Mouse (Mus musculus) granulocyte monocyte progenitor cell, adult 5-6 weeks (primary cell): ENCODE data around the gene Cux1. TPM values are rescaled to one million over a fixed set of nuclear protein-coding genes. Genes with fewer than 3 reads are reported as not detected.

Experiments used
- ATAC-seq: replicated peaks from 2 replicates; pipeline ENCODE4 v1.8.0; 2016; ENCODE audit warnings: mild to moderate bottlenecking, moderate TSS enrichment, inconsistent platforms; ENCODE audit not compliant: poor library complexity, severe bottlenecking
- total RNA-seq, 2 experiments: library from RNA; stranded (forward) in 1 of 2; stranded (reverse) in 1 of 2; fragments of 200-712, 200-1000 nt in 1 of 2; fragments of >200 nt in 1 of 2; fragmentation: Nextera tagmentation in 1 of 2; gene quantifications; 2 replicates each; pipeline ENCODE4 v1.2.3; 2014 to 2017

Cux1 gene
- total RNA-seq, 2 experiments from 2014 or later = 94.1 to 109 TPM

- no peak for ATAC-seq
Measured at GRCm38 (mm10) chr5:136396256-136396655, 171.0 kb downstream of the Cux1 start.

DNA sequence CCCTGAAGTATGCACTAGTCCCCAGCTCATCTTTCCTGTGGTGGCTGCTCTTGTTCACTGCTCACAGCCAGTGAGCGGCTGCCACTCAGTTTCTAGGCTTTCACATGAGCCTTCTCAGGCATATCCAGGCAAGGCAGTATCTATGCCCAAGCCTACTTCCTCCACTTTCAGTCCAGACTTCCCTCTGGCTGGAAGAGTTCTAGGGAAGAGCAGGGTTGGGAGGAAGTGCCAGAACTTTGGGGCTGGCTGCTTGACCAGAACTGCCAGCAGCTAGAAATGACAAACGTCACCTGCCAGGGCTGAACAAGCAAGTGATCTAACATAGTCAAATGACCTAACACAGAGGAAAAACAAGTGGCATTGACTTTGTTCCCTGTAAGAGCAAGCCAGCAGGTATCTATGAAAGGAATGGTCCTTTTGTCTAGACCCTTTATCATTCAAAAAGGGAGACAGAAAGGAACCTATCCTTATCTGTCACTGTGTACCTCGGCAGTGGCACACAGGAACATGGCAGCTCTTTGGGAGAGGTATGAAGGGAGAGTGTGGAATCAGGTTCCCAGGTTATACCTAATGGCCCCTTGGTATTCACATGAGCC lies 171.6 kb downstream of the Cux1 start:
- ATAC-seq = no peak

DNA sequence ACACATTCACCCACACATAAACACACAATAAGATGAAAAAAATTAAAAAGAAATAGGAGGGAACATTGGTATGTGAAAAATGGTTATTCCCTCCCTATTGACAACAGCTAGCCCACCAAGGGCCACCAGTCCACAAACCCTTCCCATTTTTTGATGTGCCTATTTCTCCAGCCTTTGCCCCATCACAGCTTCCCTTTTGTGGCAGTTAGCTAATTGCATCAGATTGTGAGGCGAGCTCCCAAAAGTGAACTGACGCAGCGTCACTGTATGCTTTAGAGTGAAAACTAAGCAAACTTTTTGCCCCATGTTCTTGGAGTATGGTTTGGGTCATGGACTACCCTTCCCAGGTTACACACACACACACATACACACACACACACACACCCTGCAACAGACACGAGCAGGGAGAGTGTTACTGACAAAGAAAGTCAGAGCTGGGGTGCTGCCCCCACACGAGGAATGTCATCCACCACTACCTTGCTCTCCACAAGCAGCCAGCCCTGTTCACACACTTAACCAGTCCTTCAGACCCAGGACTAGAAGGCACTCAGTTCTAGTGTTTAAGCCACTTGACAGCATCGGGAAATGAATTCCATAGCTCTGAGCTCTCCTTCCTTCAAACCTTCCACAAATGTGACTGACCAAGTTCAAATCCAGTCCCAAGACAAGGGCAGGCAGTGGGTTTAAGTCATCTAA lies 172.6 kb downstream of the Cux1 start:
- ATAC-seq = peak; percentile 75

- ATAC-seq = no peak
Measured at GRCm38 (mm10) chr5:136393621-136394020, 173.7 kb downstream of the Cux1 start.

DNA sequence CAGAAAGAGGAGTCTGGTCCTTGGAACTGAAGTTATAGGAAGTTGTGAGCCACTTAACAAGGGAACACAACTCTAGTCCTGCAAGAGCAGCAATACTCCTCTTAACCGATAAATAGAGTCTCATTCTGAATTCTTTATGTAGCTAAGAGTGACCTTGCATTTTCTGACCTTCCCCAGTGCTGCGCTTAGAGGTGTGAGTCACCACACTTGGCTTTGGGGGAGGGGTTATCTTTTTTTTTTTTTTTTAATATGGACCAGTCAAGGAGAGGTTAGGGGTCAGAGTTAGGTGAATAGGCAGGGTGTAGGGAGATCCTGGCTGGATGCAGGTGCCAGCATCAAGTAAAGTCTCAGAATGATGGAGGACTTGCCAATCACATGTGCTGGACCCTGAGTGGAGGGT lies 180.5 kb downstream of the Cux1 start:
- ATAC-seq = no peak

DNA sequence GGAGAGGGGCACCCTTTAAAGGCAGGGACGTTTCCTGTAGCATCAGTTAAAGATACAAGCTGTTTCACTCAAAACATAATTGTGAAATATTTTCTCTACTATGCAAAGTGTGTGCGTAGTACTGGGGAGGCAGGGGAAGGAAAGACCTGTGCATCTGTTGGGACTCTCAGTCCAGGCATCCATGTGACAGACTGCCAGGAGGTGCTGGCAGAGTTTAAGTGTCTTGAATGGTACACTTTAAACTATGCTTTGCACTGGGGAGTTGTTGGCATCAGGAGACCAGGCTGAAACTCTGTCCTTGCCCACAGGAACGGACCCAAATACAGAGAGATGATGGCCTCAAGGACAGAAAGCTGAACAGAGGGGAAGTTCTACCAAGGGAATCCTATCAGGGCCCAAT lies 182.1 kb downstream of the Cux1 start:
- ATAC-seq = no peak

DNA sequence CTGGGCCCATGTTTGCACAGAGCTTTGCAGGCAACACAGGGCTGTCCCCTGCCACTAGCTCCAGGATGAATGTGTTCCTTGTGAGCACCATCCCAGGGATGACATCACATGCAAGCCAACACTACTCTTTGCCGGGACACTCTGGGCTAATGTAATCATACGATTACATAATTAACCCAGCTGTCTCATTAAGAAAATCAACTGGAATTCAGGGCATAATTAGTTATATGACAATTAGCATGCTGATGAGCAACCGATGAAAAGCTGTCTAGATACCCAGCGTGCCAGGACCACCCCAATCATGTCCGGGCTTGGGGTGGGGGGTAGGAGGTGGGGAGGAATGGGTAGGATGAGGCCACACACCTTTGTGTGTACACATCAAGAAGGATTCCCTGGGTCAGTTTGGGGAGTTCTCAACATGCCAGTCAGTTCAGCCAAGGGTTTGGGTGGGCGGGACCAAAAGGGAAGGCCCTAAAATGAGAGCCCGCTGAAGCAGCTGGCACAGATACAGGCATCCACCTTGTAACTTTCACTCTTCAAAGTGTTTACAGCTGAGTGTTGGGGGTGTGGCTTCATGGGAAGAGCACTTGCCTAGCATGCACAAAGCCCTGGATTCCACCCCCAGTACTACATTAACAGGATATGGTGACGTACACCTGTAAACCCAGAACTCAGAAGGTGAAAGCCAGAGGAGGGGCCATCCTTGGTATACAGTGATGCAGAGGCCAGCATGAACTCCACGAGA lies 184.9 kb downstream of the Cux1 start:
- no peak for ATAC-seq

GRCm38 (mm10) chr5:136379405-136379804 lies 187.9 kb downstream of the Cux1 start:
- no peak for ATAC-seq

GRCm38 (mm10) chr5:136377101-136377500 lies 190.2 kb downstream of the Cux1 start:
- no peak for ATAC-seq

GRCm38 (mm10) chr5:136375350-136375749 lies 191.9 kb downstream of the Cux1 start:
- no peak for ATAC-seq

- no peak for ATAC-seq
Measured at GRCm38 (mm10) chr5:136372276-136372675, 195.0 kb downstream of the Cux1 start.

DNA sequence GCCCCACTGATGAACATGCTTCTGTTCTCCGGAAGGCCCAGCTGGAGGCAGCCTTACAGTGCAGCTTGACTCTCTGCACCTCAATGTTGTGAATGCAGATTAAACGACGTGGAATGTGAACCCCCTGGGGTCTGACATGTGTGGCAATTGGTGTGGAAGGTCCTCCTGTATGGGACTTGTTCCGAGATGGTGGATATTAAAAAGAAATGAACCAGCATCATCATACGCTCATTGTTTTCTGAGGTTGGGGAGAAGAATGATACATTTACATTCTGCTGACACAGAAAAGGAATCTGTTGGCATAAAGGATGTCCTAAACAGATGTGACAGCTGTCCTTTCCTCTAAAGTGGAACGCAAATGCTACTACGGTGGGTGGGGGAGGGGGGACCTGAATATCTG lies 203.9 kb downstream of the Cux1 start:
- ATAC-seq = no peak

DNA sequence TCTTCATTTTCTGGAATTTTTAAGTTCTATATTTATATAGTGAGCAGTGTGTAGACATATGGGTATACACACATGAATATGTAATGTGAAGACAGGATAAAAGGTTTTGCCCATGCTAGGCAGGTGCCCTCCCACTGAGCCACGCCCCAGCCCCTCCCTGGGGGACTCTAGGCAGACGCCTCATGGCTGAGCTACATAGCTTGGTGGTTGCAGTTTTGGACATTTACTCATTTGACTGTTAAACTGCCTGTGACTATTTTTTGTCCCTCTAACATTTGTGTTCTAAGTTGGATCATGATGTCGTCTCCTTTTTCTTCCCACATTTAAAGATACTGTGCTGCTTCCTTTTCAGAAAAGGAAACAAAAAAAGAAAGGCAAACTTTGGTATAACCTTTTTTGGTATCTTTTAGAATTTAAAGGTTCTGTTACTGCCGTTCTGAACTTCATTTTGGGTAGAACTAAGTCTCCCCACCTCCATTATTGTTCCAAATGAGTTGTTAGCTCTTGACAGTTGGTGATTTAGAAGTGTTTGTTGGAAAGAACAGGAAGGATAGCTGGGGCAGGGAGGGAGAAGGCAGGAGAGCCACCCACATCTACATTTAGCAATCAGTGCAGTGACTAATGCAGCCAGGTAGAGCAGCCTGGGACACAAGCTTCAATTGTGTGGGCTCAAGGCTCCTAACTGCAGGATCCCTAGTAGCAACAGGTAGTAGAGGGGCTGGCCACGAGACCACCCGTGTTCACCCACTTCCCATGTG lies 204.6 kb downstream of the Cux1 start:
- ATAC-seq = no peak

- ATAC-seq = no peak
Measured at GRCm38 (mm10) chr5:136362021-136362420, 205.3 kb downstream of the Cux1 start.

DNA sequence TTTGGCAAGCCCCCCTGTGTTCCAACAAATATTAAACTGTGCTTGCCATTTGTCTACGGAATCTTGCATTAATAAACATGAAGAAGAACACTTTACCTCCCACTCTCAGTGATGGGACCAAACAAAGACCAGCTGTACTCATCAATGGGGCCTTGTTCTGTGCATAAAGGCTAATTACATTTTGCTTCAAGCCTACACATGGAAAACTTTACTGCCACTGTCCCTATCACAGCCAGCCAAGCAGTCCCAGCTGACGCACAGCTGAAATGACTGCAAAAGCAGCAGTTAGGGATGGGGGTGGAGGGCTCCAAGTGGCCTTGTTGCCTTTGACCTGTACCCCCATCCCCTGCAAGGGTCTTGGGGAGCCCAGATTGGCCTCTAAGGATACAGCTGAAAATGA lies 210.1 kb downstream of the Cux1 start:
- no peak for ATAC-seq

- ATAC-seq = peak; percentile 73
Measured at GRCm38 (mm10) chr5:136355583-136356126, 211.6 kb downstream of the Cux1 start.

DNA sequence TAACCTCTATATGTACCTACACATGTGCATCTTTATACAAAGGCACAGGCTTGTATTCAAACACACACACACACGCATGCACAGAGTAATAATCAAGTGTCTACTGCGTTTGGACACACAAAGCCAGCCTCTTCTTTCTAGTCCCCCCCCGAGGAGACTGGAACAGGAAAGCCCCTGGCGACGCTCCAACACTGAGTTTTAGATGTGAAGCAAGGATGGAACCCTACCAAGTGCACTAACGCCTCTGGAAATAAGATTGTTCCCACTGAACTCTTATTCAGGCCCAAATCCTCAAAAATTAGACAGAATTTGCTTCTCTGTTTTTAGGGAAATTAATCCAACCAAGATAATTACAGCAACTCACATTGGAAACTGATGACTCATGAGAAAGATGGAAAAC lies 212.6 kb downstream of the Cux1 start:
- ATAC-seq = no peak

DNA sequence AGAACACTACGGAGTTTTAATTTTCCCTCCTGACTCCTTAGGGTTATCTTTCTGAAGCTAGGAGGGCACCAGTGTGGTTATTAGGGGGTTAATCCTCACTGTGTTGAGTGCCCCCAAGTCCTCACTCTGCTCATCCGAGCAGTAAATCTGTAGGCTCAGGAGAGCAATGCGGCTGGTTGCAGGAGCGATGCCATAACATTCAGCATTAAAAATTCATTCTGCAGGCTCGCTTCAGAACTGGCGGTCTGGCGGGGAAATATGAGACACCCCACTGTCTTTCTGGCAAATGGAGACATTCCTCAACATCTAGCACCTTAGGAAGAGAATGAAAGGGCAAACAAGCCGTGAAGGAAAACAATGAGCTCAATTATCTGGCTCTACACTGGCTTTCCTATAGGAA lies 214.2 kb downstream of the Cux1 start:
- no peak for ATAC-seq

DNA sequence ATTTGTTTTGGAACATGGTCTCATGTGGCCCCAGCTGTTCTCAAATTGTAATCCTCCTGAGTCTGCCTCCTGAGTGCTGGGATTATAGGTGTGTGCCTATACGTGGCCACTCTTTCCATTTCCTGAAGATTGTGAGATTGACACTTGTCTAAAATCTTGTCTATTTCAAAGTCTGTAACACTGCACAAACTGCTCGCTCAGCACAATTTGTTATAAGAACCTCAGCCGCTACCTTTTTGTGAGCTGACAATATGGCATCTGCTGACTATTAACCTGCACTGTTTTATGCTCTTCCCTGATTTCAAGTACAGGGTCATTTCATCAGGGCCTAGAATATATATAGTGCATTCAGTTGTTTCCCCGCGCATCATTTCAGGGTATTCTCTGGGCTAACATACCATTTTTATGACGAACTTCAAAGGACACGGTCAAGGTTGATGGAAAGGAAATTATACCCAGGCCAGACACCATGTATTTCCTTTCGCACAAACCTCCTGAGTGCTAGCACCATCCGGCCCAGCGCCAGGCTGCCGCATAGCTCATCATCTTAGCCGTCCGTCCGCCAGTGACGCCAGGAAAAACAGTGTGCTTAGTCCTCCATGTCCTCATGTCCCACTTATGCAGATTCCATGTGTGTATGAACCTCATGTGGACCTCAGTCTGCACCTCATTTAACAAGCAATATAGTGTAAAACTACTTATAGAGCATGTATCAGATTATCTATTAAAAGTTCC lies 224.0 kb downstream of the Cux1 start:
- ATAC-seq = no peak
